17 mouse cellular contexts compared by ENCODE assay signal in the genomic region with DNA sequence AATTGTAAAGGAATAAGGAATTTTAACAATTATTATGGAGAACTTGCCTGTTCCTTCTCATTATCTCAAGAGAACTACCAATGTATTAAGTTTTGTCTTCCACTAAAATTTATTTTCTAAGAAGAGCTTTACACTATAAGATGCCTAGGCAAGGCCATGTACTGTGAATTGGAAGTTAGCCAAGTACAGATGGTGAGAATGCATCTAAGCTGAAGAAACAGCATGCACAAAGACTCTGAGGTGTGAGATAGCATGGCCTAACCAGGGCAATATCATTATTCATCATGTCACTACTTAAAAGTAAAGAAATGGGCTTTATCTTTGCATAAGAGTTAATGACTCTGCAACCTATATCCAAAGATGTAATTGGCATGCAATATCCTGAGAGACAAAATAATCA.
"Had no signal": no experiment of that assay in that cellular context is flagged by ENCODE, and none has a peak within 500 bp of the region (broad histone marks: within the 10 kb centered on the region; RNA-seq: fewer than 3 reads in every experiment).

No protein-coding gene starts in this region.

- H3K9ac ChIP-seq: kidney, embryonic 15.5 days; liver, embryonic 13.5 days; midbrain, embryonic 12.5 days; midbrain, embryonic 15.5 days; neural tube, embryonic 13.5 days had no signal

- H3K4me3 ChIP-seq: kidney, embryonic 15.5 days; left cerebral cortex, adult 2 months; liver, embryonic 13.5 days; midbrain, embryonic 12.5 days; midbrain, embryonic 15.5 days; myocyte; neural tube, embryonic 13.5 days had no signal

- H3K27me3 ChIP-seq: kidney, embryonic 15.5 days; liver, embryonic 13.5 days; midbrain, embryonic 12.5 days; midbrain, embryonic 15.5 days; neural tube, embryonic 13.5 days had no signal

- H3K27ac ChIP-seq: kidney, embryonic 15.5 days; left cerebral cortex, adult 2 months; liver, embryonic 13.5 days; midbrain, embryonic 12.5 days; midbrain, embryonic 15.5 days; neural tube, embryonic 13.5 days had no signal

- ATAC-seq: midbrain, embryonic 15.5 days had no signal

- DNase-seq: kidney, adult 8-10 months; kidney, postnatal 10 days; kidney, postnatal 36 days; layer of hippocampus, postnatal 36 days; liver, embryonic 13.5 days; lung, adult 2 months; lung, postnatal 14 days; lung, postnatal 4 days; thymus, adult 2 months; thymus, postnatal 14 days; thymus, postnatal 4 days had no signal

- H3K4me1 ChIP-seq: kidney, embryonic 15.5 days; liver, embryonic 13.5 days; midbrain, embryonic 12.5 days; midbrain, embryonic 15.5 days; neural tube, embryonic 13.5 days had no signal

- H3K36me3 ChIP-seq: kidney, embryonic 15.5 days; liver, embryonic 13.5 days; midbrain, embryonic 12.5 days; midbrain, embryonic 15.5 days; neural tube, embryonic 13.5 days had no signal

- H3K4me2 ChIP-seq: kidney, embryonic 15.5 days; liver, embryonic 13.5 days; midbrain, embryonic 12.5 days; midbrain, embryonic 15.5 days; neural tube, embryonic 13.5 days had no signal

- H3K9me3 ChIP-seq: kidney, embryonic 15.5 days; liver, embryonic 13.5 days; midbrain, embryonic 12.5 days; midbrain, embryonic 15.5 days; neural tube, embryonic 13.5 days had no signal
